Mouse (Mus musculus) midbrain, embryonic 12.5 days (tissue): Measurements from ENCODE around the gene Nphp1. TPM values are rescaled to one million over a fixed set of nuclear protein-coding genes. Genes with fewer than 3 reads are reported as not detected.

ENCODE experiments used
- ATAC-seq: fragments of 200-750 bp; cut with Nextera tagmentation; 2 replicates; pipeline ENCODE4 v1.8.0; 2017; ENCODE audit warnings: low read depth, moderate TSS enrichment, moderate library complexity; ENCODE audit not compliant: low FRiP score
- H3K27ac ChIP-seq: fragments of 300-500 bp; sonication (generic); replicated peaks from 2 replicates; pipeline ENCODE4 v1.5.1; 2016; ENCODE audit warnings: mild to moderate bottlenecking
- H3K27me3 ChIP-seq: fragments of 300-500 bp; sonication (generic); 2 replicates; pipeline ENCODE4 v1.6.1; 2016; ENCODE audit warnings: mild to moderate bottlenecking
- H3K36me3 ChIP-seq: fragments of 300-500 bp; sonication (generic); 2 replicates; pipeline ENCODE4 v1.6.1; 2016
- H3K4me1 ChIP-seq: fragments of 300-500 bp; sonication (generic); 2 replicates; pipeline ENCODE4 v1.6.1; 2016
- H3K4me2 ChIP-seq: fragments of 300-500 bp; sonication (generic); replicated peaks from 2 replicates; pipeline ENCODE4 v1.6.1; 2016; ENCODE audit warnings: mild to moderate bottlenecking, moderate library complexity
- H3K4me3 ChIP-seq: fragments of 300-500 bp; sonication (generic); 2 replicates; pipeline ENCODE4 v1.5.1; 2016; ENCODE audit warnings: mild to moderate bottlenecking
- H3K9ac ChIP-seq: fragments of 300-500 bp; sonication (generic); replicated peaks from 2 replicates; pipeline ENCODE4 v1.6.1; 2016; ENCODE audit warnings: mild to moderate bottlenecking, moderate library complexity
- H3K9me3 ChIP-seq: fragments of 300-500 bp; sonication (generic); 2 replicates; pipeline ENCODE4 v1.6.1; 2016; ENCODE audit warnings: mild to moderate bottlenecking
- WGBS: fragments of 180-500 bp; shearing (Covaris S2); methylation state at CpG from one replicate; pipeline ENCODE4 v1.1.7; 2016; 5-methylcytosine and 5-hydroxymethylcytosine counted together
- polyA plus RNA-seq: library from polyadenylated mRNA; unstranded; fragments of >200 nt; fragmentation: Nextera tagmentation; extraction: Ambion mirVana; gene quantifications from 2 replicates; pipeline ENCODE4 v1.2.1, GENCODE M21; 2016

Gene Nphp1
- polyA plus RNA-seq, 1 experiment from 2014 or later: 31.7 TPM

- Histone ChIP-seq H3K4me2 (peak overlapping the region; percentile 38), H3K9me3 (no peaks in the 10 kb centered on the region), H3K36me3 (peaks cover 46% of the 10 kb centered on the region), H3K27me3 (no peaks in the 10 kb centered on the region), H3K27ac (peak overlapping the region; percentile 82), H3K4me1 (peaks cover 10% of the 10 kb centered on the region), H3K9ac (peak overlapping the region; percentile 43; the same call in 1 of the 2 replicates), H3K4me3 (0 out of 2 replicates have a peak overlapping the region, but pooled peaks have one; percentile 4)
- ATAC-seq: peak; percentile 85
- 23% methylated on average over 15 of the region's 15 CpGs for WGBS
These were observed 14.6 kb downstream of the Nphp1 start for GRCm38 (mm10) chr2:127773938-127774577.

- no peak for ATAC-seq
- WGBS: 94% methylated on average over 5 of the region's 5 CpGs
- H3K36me3 ChIP-seq: peaks cover 57% of the 10 kb centered on the region
These were observed 27.1 kb downstream of the Nphp1 start for GRCm38 (mm10) chr2:127761587-127761986.

GRCm38 (mm10) chr2:127760429-127761000, 28.2 kb downstream of the Nphp1 start:
- Histone ChIP-seq H3K9ac (no peak overlapping the region), H3K27ac (no peak overlapping the region), H3K4me1 (no peaks in the 10 kb centered on the region), H3K27me3 (no peaks in the 10 kb centered on the region), H3K36me3 (peaks cover 56% of the 10 kb centered on the region), H3K4me3 (no peak overlapping the region), H3K9me3 (no peaks in the 10 kb centered on the region), H3K4me2 (no peak overlapping the region)
- WGBS: 83% methylated on average over 10 of the region's 10 CpGs
- ATAC-seq: no peak

More at GRCm38 (mm10) chr2:127761587-127761986, 27.1 kb downstream of the Nphp1 start:
- H3K9ac ChIP-seq: no peak overlapping the region
- no peaks in the 10 kb centered on the region for H3K4me1 ChIP-seq
- H3K27me3 ChIP-seq: no peaks in the 10 kb centered on the region
- H3K4me3 ChIP-seq: no peak overlapping the region
- no peak overlapping the region for H3K4me2 ChIP-seq
- H3K9me3 ChIP-seq: no peaks in the 10 kb centered on the region
- no peak overlapping the region for H3K27ac ChIP-seq

GRCm38 (mm10) chr2:127760014-127760413, 28.7 kb downstream of the Nphp1 start:
- no peak overlapping the region for H3K4me3 ChIP-seq
- peaks cover 54% of the 10 kb centered on the region for H3K36me3 ChIP-seq
- WGBS: 92% methylated on average over 6 of the region's 6 CpGs
- H3K27me3 ChIP-seq: no peaks in the 10 kb centered on the region
- H3K27ac ChIP-seq: no peak overlapping the region
- no peak for ATAC-seq
- no peaks in the 10 kb centered on the region for H3K9me3 ChIP-seq
- H3K9ac ChIP-seq: no peak overlapping the region
- no peak overlapping the region for H3K4me2 ChIP-seq
- H3K4me1 ChIP-seq: no peaks in the 10 kb centered on the region

GRCm38 (mm10) chr2:127759157-127759880, 29.4 kb downstream of the Nphp1 start:
- ATAC-seq: no peak
- Histone ChIP-seq H3K36me3 (peaks cover 48% of the 10 kb centered on the region), H3K9ac (no peak overlapping the region)

GRCm38 (mm10) chr2:127757171-127757570, 31.5 kb downstream of the Nphp1 start:
- Histone ChIP-seq H3K36me3 (peaks cover 45% of the 10 kb centered on the region), H3K27ac (peak overlapping the region; percentile 36; the same call in 1 of the 2 replicates), H3K27me3 (no peaks in the 10 kb centered on the region), H3K4me1 (no peaks in the 10 kb centered on the region), H3K4me3 (no peak overlapping the region), H3K9me3 (no peaks in the 10 kb centered on the region), H3K9ac (no peak overlapping the region), H3K4me2 (no peak overlapping the region)
- WGBS: 54% methylated on average over 8 of the region's 8 CpGs
- no peak for ATAC-seq

More at GRCm38 (mm10) chr2:127759157-127759880, 29.4 kb downstream of the Nphp1 start:
- Histone ChIP-seq H3K4me1 (no peaks in the 10 kb centered on the region), H3K27me3 (no peaks in the 10 kb centered on the region), H3K4me2 (no peak overlapping the region), H3K27ac (no peak overlapping the region), H3K4me3 (no peak overlapping the region), H3K9me3 (no peaks in the 10 kb centered on the region)
- WGBS: 90% methylated on average over 5 of the region's 5 CpGs

GRCm38 (mm10) chr2:127754113-127754512, 34.6 kb downstream of the Nphp1 start:
- Histone ChIP-seq H3K4me2 (no peak overlapping the region), H3K4me1 (no peaks in the 10 kb centered on the region), H3K4me3 (no peak overlapping the region), H3K27me3 (no peaks in the 10 kb centered on the region), H3K27ac (no peak overlapping the region), H3K9ac (no peak overlapping the region), H3K9me3 (no peaks in the 10 kb centered on the region), H3K36me3 (peaks cover 22% of the 10 kb centered on the region)
- no peak for ATAC-seq
- WGBS: 94% methylated on average over 4 of the region's 4 CpGs

GRCm38 (mm10) chr2:127751849-127752610, 36.7 kb downstream of the Nphp1 start:
- H3K9ac ChIP-seq: no peak overlapping the region
- 83% methylated on average over 11 of the region's 11 CpGs for WGBS
- no peak overlapping the region for H3K4me2 ChIP-seq
- no peaks in the 10 kb centered on the region for H3K4me1 ChIP-seq
- H3K27ac ChIP-seq: no peak overlapping the region
- H3K9me3 ChIP-seq: no peaks in the 10 kb centered on the region
- ATAC-seq: no peak
- peaks cover 17% of the 10 kb centered on the region for H3K36me3 ChIP-seq
- no peaks in the 10 kb centered on the region for H3K27me3 ChIP-seq
- H3K4me3 ChIP-seq: no peak overlapping the region

- WGBS: 75% methylated on average over 1 of the region's 1 CpGs
- H3K36me3 ChIP-seq: peaks cover 13% of the 10 kb centered on the region; the same call in 1 of the 2 replicates
- no peak overlapping the region for H3K9ac ChIP-seq
- ATAC-seq: no peak
- H3K9me3 ChIP-seq: no peaks in the 10 kb centered on the region
- H3K27ac ChIP-seq: no peak overlapping the region
- no peaks in the 10 kb centered on the region for H3K27me3 ChIP-seq
- H3K4me2 ChIP-seq: no peak overlapping the region
- no peaks in the 10 kb centered on the region for H3K4me1 ChIP-seq
- no peak overlapping the region for H3K4me3 ChIP-seq
These were observed 39.3 kb downstream of the Nphp1 start for GRCm38 (mm10) chr2:127749376-127749775.

GRCm38 (mm10) chr2:127748316-127748715, 40.4 kb downstream of the Nphp1 start:
- no peak overlapping the region for H3K27ac ChIP-seq
- H3K4me3 ChIP-seq: no peak overlapping the region
- ATAC-seq: no peak
- no peaks in the 10 kb centered on the region for H3K27me3 ChIP-seq
- H3K4me2 ChIP-seq: no peak overlapping the region
- WGBS: 69% methylated on average over 7 of the region's 7 CpGs
- H3K9me3 ChIP-seq: no peaks in the 10 kb centered on the region
- H3K9ac ChIP-seq: no peak overlapping the region
- no peaks in the 10 kb centered on the region for H3K4me1 ChIP-seq
- peaks cover 10% of the 10 kb centered on the region; the same call in 1 of the 2 replicates for H3K36me3 ChIP-seq

GRCm38 (mm10) chr2:127742637-127743036, 46.1 kb downstream of the Nphp1 start:
- Histone ChIP-seq H3K4me1 (no peaks in the 10 kb centered on the region), H3K9me3 (no peaks in the 10 kb centered on the region), H3K4me2 (no peak overlapping the region), H3K9ac (no peak overlapping the region), H3K4me3 (no peak overlapping the region), H3K36me3 (peaks cover 23% of the 10 kb centered on the region), H3K27me3 (no peaks in the 10 kb centered on the region), H3K27ac (no peak overlapping the region)
- WGBS: 87% methylated on average over 3 of the region's 3 CpGs
- no peak for ATAC-seq
